Mouse (Mus musculus) limb, embryonic 11.5 days (tissue): ENCODE data around the gene Kcnip4. TPM values are rescaled to one million over a fixed set of nuclear protein-coding genes. Genes with fewer than 3 reads are reported as not detected.
A peak's percentile ranks its signal among the peaks of the same experiment; 100 is the strongest.

Experiments used
- ATAC-seq: fragments of 200-750 bp; cut with Nextera tagmentation; 2 replicates; pipeline ENCODE4 v1.8.0; 2017; ENCODE audit warnings: low read depth; ENCODE audit not compliant: insufficient number of reproducible peaks, low FRiP score, low TSS enrichment
- DNase-seq: peaks from one replicate; pipeline ENCODE4 v3.0.0-alpha.2; 2015; ENCODE audit warnings: low spot score
- H3K27ac ChIP-seq: fragments of 300-500 bp; sonication (generic); replicated peaks from 2 replicates; pipeline ENCODE4 v1.5.1; 2014; ENCODE audit warnings: low read depth, mild to moderate bottlenecking, low read length
- H3K27me3 ChIP-seq: fragments of 300-500 bp; sonication (generic); 2 replicates; pipeline ENCODE4 v1.6.1; 2014; ENCODE audit warnings: mild to moderate bottlenecking, low read length, mixed read lengths; ENCODE audit not compliant: control insufficient read depth, insufficient read depth
- H3K36me3 ChIP-seq: fragments of 300-500 bp; sonication (generic); 2 replicates; pipeline ENCODE4 v1.6.1; 2014; ENCODE audit warnings: mild to moderate bottlenecking, low read length, moderate library complexity, mixed read lengths; ENCODE audit not compliant: control insufficient read depth, insufficient read depth
- H3K4me1 ChIP-seq: fragments of 300-500 bp; sonication (generic); 2 replicates; pipeline ENCODE4 v1.6.1; 2014; ENCODE audit warnings: low read length, mixed read lengths; ENCODE audit not compliant: control insufficient read depth, insufficient read depth
- H3K4me2 ChIP-seq: fragments of 300-500 bp; sonication (generic); 2 replicates; pipeline ENCODE4 v1.6.1; 2014; ENCODE audit warnings: low read depth, mild to moderate bottlenecking, moderate library complexity; ENCODE audit not compliant: severe bottlenecking
- H3K4me3 ChIP-seq: fragments of 300-500 bp; sonication (generic); 2 replicates; pipeline ENCODE4 v1.5.1; 2014; ENCODE audit warnings: low read depth, low read length
- H3K9ac ChIP-seq: fragments of 300-500 bp; sonication (generic); 2 replicates; pipeline ENCODE4 v1.6.1; 2014; ENCODE audit warnings: mild to moderate bottlenecking, low read length
- H3K9me3 ChIP-seq: fragments of 300-500 bp; sonication (generic); 2 replicates; pipeline ENCODE4 v1.6.1; 2016; ENCODE audit warnings: low read length; ENCODE audit not compliant: control insufficient read depth
- WGBS: fragments of 180-500 bp; shearing (Covaris S2); extraction: QIAGEN DNeasy Blood & Tissue Kit; methylation state at CpG from one replicate; pipeline ENCODE4 v1.1.7; 2014; 5-methylcytosine and 5-hydroxymethylcytosine counted together
- polyA plus RNA-seq: library from polyadenylated mRNA; unstranded; fragments of >200 nt; fragmentation: Nextera tagmentation; extraction: Ambion mirVana; gene quantifications from 2 replicates; pipeline ENCODE4 v1.2.1, GENCODE M21; 2014

Kcnip4 gene
- polyA plus RNA-seq, 1 experiment from 2014 or later = 0.76 TPM

- no peaks in the 10 kb centered on the region for H3K9me3 ChIP-seq
- no peak overlapping the region for H3K27ac ChIP-seq
- DNase-seq (no peak), ATAC-seq (no peak)
- H3K27me3 ChIP-seq = no peaks in the 10 kb centered on the region
- WGBS = 95% methylated on average over 4 of the region's 4 CpGs
- no peaks in the 10 kb centered on the region for H3K36me3 ChIP-seq
- H3K4me2 ChIP-seq = no peak overlapping the region
- H3K4me1 ChIP-seq = no peaks in the 10 kb centered on the region
- H3K4me3 ChIP-seq = no peak overlapping the region
- H3K9ac ChIP-seq = no peak overlapping the region
Observed at GRCm38 (mm10) chr5:48412261-48412660, 1112.4 kb downstream of the Kcnip4 start.

- 39% methylated on average over 4 of the region's 4 CpGs for WGBS
Observed at GRCm38 (mm10) chr5:48411462-48411861, 1113.2 kb downstream of the Kcnip4 start.

GRCm38 (mm10) chr5:48410348-48410747, 1114.4 kb downstream of the Kcnip4 start:
- Histone ChIP-seq H3K4me1 (no peaks in the 10 kb centered on the region), H3K4me3 (no peak overlapping the region), H3K4me2 (no peak overlapping the region), H3K36me3 (no peaks in the 10 kb centered on the region), H3K27me3 (no peaks in the 10 kb centered on the region), H3K9me3 (no peaks in the 10 kb centered on the region), H3K9ac (no peak overlapping the region), H3K27ac (no peak overlapping the region)
- WGBS = 91% methylated on average over 5 of the region's 5 CpGs
- DNase-seq (no peak), ATAC-seq (no peak)

More at GRCm38 (mm10) chr5:48411462-48411861, 1113.2 kb downstream of the Kcnip4 start:
- ATAC-seq = 0 out of 2 replicates have a peak, but pooled peaks have one; percentile 21
- no peak overlapping the region for H3K9ac ChIP-seq
- H3K9me3 ChIP-seq = no peaks in the 10 kb centered on the region
- no peaks in the 10 kb centered on the region for H3K4me1 ChIP-seq
- no peak overlapping the region for H3K4me2 ChIP-seq
- no peak overlapping the region for H3K4me3 ChIP-seq
- DNase-seq = no peak
- H3K27ac ChIP-seq = no peak overlapping the region
- H3K27me3 ChIP-seq = no peaks in the 10 kb centered on the region
- no peaks in the 10 kb centered on the region for H3K36me3 ChIP-seq

DNA sequence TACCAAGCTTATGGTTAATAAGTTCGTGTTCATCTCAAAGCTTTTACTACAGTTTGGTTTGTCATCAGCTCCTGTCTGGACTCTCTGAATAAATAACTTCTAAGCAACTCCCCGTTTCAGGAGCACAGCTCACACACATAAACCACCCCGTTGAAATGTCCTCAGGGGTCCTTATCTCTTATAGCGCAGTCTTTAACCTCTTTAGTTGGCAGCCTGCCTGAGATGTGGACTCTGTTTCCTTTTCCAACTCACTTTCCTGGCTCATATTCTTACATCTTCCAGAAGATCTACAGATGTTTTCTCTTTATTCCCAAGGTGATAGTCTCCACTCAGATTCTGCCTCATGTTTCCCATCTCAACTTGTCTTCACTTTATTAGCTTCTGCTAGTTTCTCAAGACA, 1116.4 kb downstream of the Kcnip4 start:
- no peak overlapping the region for H3K4me3 ChIP-seq
- H3K9ac ChIP-seq = no peak overlapping the region
- no peak overlapping the region for H3K27ac ChIP-seq
- H3K36me3 ChIP-seq = no peaks in the 10 kb centered on the region
- no peaks in the 10 kb centered on the region for H3K27me3 ChIP-seq
- no peaks in the 10 kb centered on the region for H3K9me3 ChIP-seq
- H3K4me1 ChIP-seq = no peaks in the 10 kb centered on the region
- ATAC-seq = no peak
- WGBS = 81% methylated on average over 4 of the region's 4 CpGs
- DNase-seq = no peak
- H3K4me2 ChIP-seq = no peak overlapping the region

GRCm38 (mm10) chr5:48402497-48402896, 1122.2 kb downstream of the Kcnip4 start:
- Histone ChIP-seq H3K27me3 (no peaks in the 10 kb centered on the region), H3K4me2 (no peak overlapping the region), H3K27ac (no peak overlapping the region), H3K4me3 (no peak overlapping the region), H3K4me1 (0 out of 2 replicates have a peak, but pooled peaks cover 3% of the 10 kb centered on the region), H3K9me3 (no peaks in the 10 kb centered on the region), H3K36me3 (no peaks in the 10 kb centered on the region), H3K9ac (no peak overlapping the region)
- WGBS = 35% methylated on average over 3 of the region's 3 CpGs
- peak; percentile 78 for DNase-seq
- ATAC-seq = peak; percentile 83

GRCm38 (mm10) chr5:48371890-48372766, 1152.6 kb downstream of the Kcnip4 start:
- H3K4me1 ChIP-seq = 0 out of 2 replicates have a peak, but pooled peaks cover 3% of the 10 kb centered on the region
- peak overlapping the region; percentile 87 for H3K9ac ChIP-seq
- no peaks in the 10 kb centered on the region for H3K27me3 ChIP-seq
- WGBS = under 1% methylated on average over 44 of the region's 44 CpGs
- peak; percentile 100 for ATAC-seq
- H3K4me2 ChIP-seq = peak overlapping the region; percentile 54
- no peaks in the 10 kb centered on the region for H3K9me3 ChIP-seq
- peak overlapping the region; percentile 90 for H3K4me3 ChIP-seq
- H3K27ac ChIP-seq = no peak overlapping the region
- DNase-seq = peak; percentile 97
- no peaks in the 10 kb centered on the region for H3K36me3 ChIP-seq

- no peaks in the 10 kb centered on the region for H3K9me3 ChIP-seq
- H3K27ac ChIP-seq = no peak overlapping the region
- H3K4me3 ChIP-seq = no peak overlapping the region
- H3K4me1 ChIP-seq = no peaks in the 10 kb centered on the region
- ATAC-seq = no peak
- no peak overlapping the region for H3K9ac ChIP-seq
- DNase-seq = no peak
- no peak overlapping the region for H3K4me2 ChIP-seq
- 87% methylated on average over 1 of the region's 1 CpGs for WGBS
- no peaks in the 10 kb centered on the region for H3K36me3 ChIP-seq
- no peaks in the 10 kb centered on the region for H3K27me3 ChIP-seq
Observed at GRCm38 (mm10) chr5:48349309-48349708, 1175.4 kb downstream of the Kcnip4 start.

DNA sequence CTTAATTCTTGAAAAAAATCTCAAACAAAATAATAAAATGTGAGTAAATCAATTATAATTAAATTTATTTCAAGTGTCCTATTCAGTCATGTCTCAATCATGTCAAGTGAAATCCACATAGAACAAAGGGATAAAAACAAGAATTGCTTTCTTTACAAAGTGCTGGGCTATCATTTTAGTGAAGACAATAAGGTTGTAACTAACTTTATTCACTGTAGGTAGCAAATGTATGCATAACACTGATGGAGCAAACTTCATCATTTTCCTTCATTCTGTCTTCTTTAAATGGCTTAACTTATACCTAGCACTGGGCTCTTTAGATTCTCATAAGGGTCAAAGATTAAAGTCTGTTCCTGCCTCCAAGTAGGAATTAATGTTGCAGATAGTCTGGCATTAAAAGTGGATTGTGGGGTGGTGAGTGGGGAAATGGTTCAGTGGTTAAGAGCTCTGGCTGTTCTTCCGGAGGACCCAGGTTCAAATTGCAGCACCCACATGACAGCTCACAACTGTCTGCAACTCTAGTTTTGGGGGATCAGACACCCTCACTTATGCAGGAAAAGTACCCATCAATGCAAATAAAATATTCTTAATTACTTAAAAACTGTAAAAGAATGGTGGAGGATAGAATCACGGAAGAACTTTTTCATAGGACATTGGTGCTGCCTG, 1178.6 kb downstream of the Kcnip4 start:
- no peaks in the 10 kb centered on the region for H3K9me3 ChIP-seq
- DNase-seq = no peak
- no peak overlapping the region for H3K9ac ChIP-seq
- ATAC-seq = no peak
- no peaks in the 10 kb centered on the region for H3K27me3 ChIP-seq
- WGBS = 84% methylated on average over 2 of the region's 2 CpGs
- no peak overlapping the region for H3K27ac ChIP-seq
- no peak overlapping the region for H3K4me3 ChIP-seq
- H3K4me1 ChIP-seq = no peaks in the 10 kb centered on the region
- H3K4me2 ChIP-seq = no peak overlapping the region
- H3K36me3 ChIP-seq = no peaks in the 10 kb centered on the region
